Mouse (Mus musculus) embryonic facial prominence, embryonic 12.5 days (tissue): ENCODE results near the gene Scml4. TPM values are rescaled to one million over a fixed set of nuclear protein-coding genes. Genes with fewer than 3 reads are reported as not detected.

Source experiments
- ATAC-seq: fragments of 200-750 bp; cut with Nextera tagmentation; 2 replicates; pipeline ENCODE4 v1.8.0; 2017; ENCODE audit not compliant: insufficient number of reproducible peaks, insufficient read depth, low FRiP score, low TSS enrichment
- H3K27ac ChIP-seq: fragments of 300-500 bp; sonication (generic); 2 replicates; pipeline ENCODE4 v1.5.1; 2016; ENCODE audit warnings: mild to moderate bottlenecking
- H3K27me3 ChIP-seq: fragments of 300-500 bp; sonication (generic); 2 replicates; pipeline ENCODE4 v1.6.1; 2016; ENCODE audit warnings: mild to moderate bottlenecking, moderate library complexity
- H3K36me3 ChIP-seq: fragments of 300-500 bp; sonication (generic); 2 replicates; pipeline ENCODE4 v1.6.1; 2016; ENCODE audit warnings: mild to moderate bottlenecking
- H3K4me1 ChIP-seq: fragments of 300-500 bp; sonication (generic); 2 replicates; pipeline ENCODE4 v1.6.1; 2016
- H3K4me2 ChIP-seq: fragments of 300-500 bp; sonication (generic); replicated peaks from 2 replicates; pipeline ENCODE4 v1.6.1; 2016; ENCODE audit warnings: mild to moderate bottlenecking, moderate library complexity
- H3K4me3 ChIP-seq: fragments of 300-500 bp; sonication (generic); 2 replicates; pipeline ENCODE4 v1.5.1; 2016; ENCODE audit warnings: mild to moderate bottlenecking
- H3K9ac ChIP-seq: fragments of 300-500 bp; sonication (generic); 2 replicates; pipeline ENCODE4 v1.6.1; 2016; ENCODE audit warnings: mild to moderate bottlenecking, moderate library complexity
- H3K9me3 ChIP-seq: fragments of 300-500 bp; sonication (generic); 2 replicates; pipeline ENCODE4 v1.6.1; 2016; ENCODE audit warnings: mild to moderate bottlenecking, moderate library complexity
- WGBS: fragments of 180-500 bp; shearing (Covaris S2); methylation state at CpG from one replicate; pipeline ENCODE4 v1.1.7; 2016; 5-methylcytosine and 5-hydroxymethylcytosine counted together
- polyA plus RNA-seq: library from polyadenylated mRNA; unstranded; fragments of >200 nt; fragmentation: Nextera tagmentation; extraction: Ambion mirVana; gene quantifications from 2 replicates; pipeline ENCODE4 v1.2.1, GENCODE M21; 2016

Gene Scml4
- 0.37 and 1.1 TPM in 2 replicates for polyA plus RNA-seq

DNA sequence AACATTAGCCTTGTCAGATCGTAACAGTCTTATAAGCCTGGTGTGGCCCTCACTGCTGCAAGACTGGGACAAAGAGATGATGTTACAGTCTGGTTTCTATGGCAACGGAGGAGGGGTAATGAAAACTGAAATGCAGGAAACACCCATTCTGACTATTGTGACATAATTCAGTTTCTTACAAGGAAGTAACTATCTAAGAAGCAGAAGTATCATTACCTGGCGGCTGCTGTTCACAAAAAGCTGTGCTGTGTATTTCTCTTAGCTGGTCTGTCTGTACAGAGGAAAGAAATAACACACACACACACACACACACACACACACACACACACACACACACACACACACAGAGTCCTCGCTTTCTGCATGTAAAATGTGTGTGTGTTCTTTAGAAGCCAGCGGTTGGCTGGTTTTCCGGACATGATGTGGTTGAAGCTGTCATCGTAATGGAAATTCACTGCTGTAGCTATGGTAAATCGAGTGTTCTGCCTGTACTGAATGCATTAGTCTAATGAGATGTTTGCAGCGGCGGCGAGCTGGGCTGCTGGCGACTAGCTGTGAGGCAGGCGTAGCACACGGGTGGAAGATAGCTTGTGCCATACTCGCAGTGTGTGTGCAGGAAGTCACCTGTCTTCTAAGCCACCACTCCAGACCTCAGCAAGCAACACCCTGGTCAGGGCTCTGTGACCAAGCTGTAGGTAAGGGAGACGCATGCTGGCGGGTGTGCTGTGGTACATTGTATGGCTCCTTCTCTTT, at the start of gene Scml4:
Gene Scml4 (plus strand): TSS at position 212 of the 753 bp plus-strand sequence.
- no peak for ATAC-seq
- H3K4me2 ChIP-seq, result peak within 1 kb of the TSS; percentile 35
- peak within 1 kb of the TSS; percentile 13 for H3K4me3 ChIP-seq
- no peak within 1 kb of the TSS; the same call in 1 of the 2 replicates for H3K9ac ChIP-seq
- H3K27me3 ChIP-seq, result no peaks in the 10 kb centered on the region
- H3K4me1 ChIP-seq, result peaks cover 30% of the 10 kb centered on the region
- H3K36me3 ChIP-seq, result no peaks in the 10 kb centered on the region
- peak within 1 kb of the TSS; percentile 50 for H3K27ac ChIP-seq
- H3K9me3 ChIP-seq, result no peaks in the 10 kb centered on the region
- 34% methylated on average over 17 of the region's 17 CpGs for WGBS

DNA sequence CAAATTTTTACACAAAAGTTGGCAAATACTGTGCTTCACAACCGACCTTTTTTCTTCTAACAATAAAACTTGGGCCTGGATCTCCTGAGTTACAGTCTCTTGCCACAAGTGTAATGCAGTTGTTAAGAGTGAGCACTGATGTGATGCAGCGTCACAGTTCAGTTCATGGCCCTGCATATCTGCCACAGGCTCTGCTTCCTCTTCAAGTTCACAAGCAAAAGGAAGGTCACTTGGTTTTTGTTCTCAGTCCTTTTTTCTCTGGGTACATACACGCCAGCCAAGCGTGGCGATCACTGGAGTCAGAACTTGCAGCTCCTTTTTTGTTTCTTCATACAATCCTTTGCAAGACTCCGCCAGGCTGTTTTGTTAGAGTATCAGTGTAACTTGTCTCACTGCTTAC, 34.2 kb upstream of the Scml4 start:
- Histone ChIP-seq H3K9me3 (no peaks in the 10 kb centered on the region), H3K4me2 (no peak overlapping the region), H3K27me3 (no peaks in the 10 kb centered on the region), H3K4me3 (no peak overlapping the region), H3K27ac (no peak overlapping the region), H3K36me3 (peaks cover 66% of the 10 kb centered on the region), H3K4me1 (no peaks in the 10 kb centered on the region), H3K9ac (no peak overlapping the region)
- WGBS, result 87% methylated on average over 6 of the region's 6 CpGs
- no peak for ATAC-seq

DNA sequence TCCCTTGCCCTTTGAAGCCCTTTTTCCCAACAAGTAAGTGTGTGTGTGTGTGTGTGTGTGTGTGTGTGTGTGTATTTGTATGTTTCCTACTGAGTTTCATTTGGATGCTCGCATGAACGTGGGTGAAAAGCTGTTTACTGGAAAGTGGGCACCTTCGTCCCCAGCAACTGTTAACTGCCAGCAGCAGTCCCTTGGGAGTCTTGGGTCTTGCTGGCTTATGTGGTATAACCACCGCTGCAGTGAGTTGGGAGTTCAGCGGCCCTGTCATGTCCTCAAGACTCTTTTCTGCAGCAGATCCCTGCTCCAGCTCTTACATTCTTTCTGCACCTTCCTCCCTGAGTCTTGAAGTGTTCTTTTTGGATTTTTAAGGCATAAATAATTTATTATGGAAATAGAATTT, 33.0 kb upstream of the Scml4 start:
- no peak overlapping the region for H3K27ac ChIP-seq
- no peak overlapping the region for H3K4me3 ChIP-seq
- no peaks in the 10 kb centered on the region for H3K9me3 ChIP-seq
- 83% methylated on average over 5 of the region's 5 CpGs for WGBS
- H3K27me3 ChIP-seq, result no peaks in the 10 kb centered on the region
- no peak for ATAC-seq
- no peak overlapping the region for H3K9ac ChIP-seq
- peaks cover 64% of the 10 kb centered on the region for H3K36me3 ChIP-seq
- no peaks in the 10 kb centered on the region for H3K4me1 ChIP-seq
- H3K4me2 ChIP-seq, result no peak overlapping the region

DNA sequence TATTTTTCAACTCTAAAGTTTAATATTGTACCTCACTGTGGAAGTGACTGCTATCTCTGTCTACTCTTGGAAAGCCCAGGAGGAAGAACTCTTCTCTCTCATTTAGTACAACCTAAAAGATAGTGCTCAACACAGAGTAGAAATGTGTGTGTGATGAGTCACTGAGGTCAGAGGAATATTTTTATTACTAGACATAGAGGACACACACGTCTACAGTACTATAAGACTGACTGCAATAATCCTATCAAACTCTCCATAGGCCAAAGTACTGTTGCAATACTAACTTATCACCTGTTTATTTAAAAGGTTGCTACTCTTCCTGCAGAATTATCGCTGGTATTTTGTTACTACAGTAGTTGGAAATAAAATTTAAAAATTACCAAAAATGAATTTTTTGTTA, 30.2 kb upstream of the Scml4 start:
- no peak overlapping the region for H3K4me3 ChIP-seq
- H3K27me3 ChIP-seq, result no peaks in the 10 kb centered on the region
- H3K27ac ChIP-seq, result no peak overlapping the region
- H3K4me2 ChIP-seq, result no peak overlapping the region
- peaks cover 60% of the 10 kb centered on the region for H3K36me3 ChIP-seq
- WGBS, result 86% methylated on average over 2 of the region's 2 CpGs
- no peak for ATAC-seq
- H3K4me1 ChIP-seq, result no peaks in the 10 kb centered on the region
- no peak overlapping the region for H3K9ac ChIP-seq
- H3K9me3 ChIP-seq, result no peaks in the 10 kb centered on the region

DNA sequence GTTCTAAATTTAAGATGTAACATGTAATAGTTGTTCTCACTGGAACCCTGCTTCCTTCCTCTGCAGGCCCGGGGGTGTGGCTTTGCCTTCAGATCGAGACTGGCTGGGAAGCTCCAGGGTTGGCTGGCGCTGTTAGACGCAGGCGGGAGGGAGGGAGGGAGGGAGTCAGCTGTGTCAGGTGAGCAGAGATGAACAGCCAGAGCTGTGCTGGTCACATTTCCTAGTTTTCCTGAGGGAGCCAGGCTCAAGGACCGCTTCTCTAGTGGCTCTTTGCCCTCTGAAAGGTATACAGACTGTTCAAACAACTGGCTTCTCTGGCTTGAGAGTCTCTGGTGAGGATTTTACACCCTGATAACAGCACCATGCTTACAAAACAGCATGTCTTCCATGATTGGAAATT, 29.8 kb upstream of the Scml4 start:
- ATAC-seq, result no peak
- Histone ChIP-seq H3K4me2 (no peak overlapping the region), H3K9ac (no peak overlapping the region), H3K4me1 (no peaks in the 10 kb centered on the region), H3K27ac (no peak overlapping the region), H3K36me3 (peaks cover 56% of the 10 kb centered on the region), H3K4me3 (no peak overlapping the region), H3K27me3 (no peaks in the 10 kb centered on the region), H3K9me3 (no peaks in the 10 kb centered on the region)
- 61% methylated on average over 6 of the region's 6 CpGs for WGBS

DNA sequence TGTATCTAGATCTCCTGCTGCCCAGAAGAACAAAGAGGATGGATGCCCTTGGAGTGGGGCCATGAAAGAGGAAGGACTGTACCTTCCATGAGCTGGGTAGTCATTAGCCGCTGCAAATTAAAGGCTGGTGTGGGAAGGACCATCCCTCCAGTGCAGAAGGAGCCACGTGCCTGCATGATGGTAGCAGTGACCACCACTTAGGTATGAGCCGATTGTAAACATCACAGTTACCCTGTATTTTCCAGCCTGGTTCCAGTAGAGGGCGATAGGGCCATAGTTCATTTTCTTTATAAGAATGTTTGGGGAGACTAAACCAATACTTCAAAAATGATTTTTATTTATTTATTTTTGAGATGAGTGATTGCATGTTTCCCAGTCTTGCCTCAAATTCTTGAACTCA, 27.5 kb upstream of the Scml4 start:
- Histone ChIP-seq H3K36me3 (peaks cover 53% of the 10 kb centered on the region), H3K9me3 (no peaks in the 10 kb centered on the region), H3K27ac (no peak overlapping the region), H3K9ac (no peak overlapping the region), H3K4me2 (no peak overlapping the region), H3K27me3 (no peaks in the 10 kb centered on the region), H3K4me1 (no peaks in the 10 kb centered on the region), H3K4me3 (no peak overlapping the region)
- WGBS, result 56% methylated on average over 4 of the region's 4 CpGs
- ATAC-seq, result no peak

DNA sequence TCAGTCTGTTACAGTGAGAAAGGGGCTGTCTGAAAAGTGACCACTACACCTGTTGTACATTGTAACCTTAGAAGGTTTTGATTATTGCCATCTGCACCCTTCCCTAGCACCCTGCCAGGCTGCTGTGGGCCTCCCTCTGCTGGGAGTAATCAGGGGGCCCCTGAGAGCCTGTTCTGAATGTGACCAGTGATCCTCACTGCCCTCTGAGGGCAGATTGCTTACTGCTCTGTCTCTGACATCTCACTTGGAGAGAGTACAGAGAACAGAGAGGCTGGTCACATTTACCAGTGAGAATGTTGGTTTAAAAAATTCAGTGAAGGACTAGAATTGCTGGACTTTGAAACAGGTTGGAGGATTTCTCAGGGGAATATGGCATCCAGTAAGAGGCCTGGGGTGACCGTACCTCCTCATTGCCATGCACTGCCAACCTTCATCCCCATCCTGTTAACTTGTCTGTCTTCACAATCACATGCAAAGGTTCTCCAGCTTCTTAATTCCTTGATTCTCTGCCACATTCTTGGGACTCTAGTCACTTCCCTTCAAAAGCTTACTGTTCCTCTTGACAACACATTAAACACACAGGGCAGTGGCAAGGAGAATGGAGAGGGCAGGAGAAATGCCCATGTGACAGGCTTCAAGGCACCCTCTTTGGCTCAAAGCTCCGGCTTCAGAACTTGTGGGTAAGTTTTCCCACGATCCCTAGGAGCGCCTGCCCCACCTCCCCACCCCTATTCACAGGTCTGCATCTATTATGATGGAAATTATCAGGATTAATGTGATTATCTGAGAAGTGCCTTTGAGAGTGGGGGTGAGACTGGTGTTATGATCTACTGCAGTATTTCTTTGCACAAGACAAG, 26.1 kb upstream of the Scml4 start:
- Histone ChIP-seq H3K9me3 (no peaks in the 10 kb centered on the region), H3K4me2 (no peak overlapping the region), H3K27me3 (no peaks in the 10 kb centered on the region), H3K9ac (no peak overlapping the region), H3K36me3 (peaks cover 46% of the 10 kb centered on the region), H3K27ac (peak overlapping the region; percentile 1; the same call in 1 of the 2 replicates), H3K4me3 (no peak overlapping the region), H3K4me1 (no peaks in the 10 kb centered on the region)
- no peak for ATAC-seq
- WGBS, result 78% methylated on average over 4 of the region's 4 CpGs

DNA sequence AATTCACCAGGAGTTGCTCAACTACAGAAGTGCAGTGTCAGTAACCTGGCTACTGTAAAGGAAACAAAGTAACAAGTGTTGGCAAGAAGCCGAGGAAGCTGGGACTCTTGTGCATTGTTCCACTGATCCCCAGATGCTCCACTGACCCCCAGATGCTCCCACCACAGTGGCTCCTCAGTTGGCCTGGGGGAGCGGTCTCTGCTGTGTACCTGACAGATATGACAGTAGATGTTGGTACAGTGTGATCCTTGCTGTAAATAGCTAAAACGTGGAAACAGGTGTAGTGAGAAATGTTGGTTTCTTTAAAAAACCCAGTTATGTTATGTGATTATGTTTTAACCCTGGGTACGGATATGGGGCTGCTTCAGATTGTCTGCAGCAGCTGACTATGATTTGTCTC, 22.1 kb upstream of the Scml4 start:
- no peak for ATAC-seq
- Histone ChIP-seq H3K27me3 (no peaks in the 10 kb centered on the region), H3K4me2 (no peak overlapping the region), H3K9me3 (no peaks in the 10 kb centered on the region), H3K9ac (no peak overlapping the region), H3K36me3 (peaks cover 25% of the 10 kb centered on the region), H3K4me3 (no peak overlapping the region), H3K4me1 (no peaks in the 10 kb centered on the region), H3K27ac (no peak overlapping the region)
- 82% methylated on average over 4 of the region's 4 CpGs for WGBS

DNA sequence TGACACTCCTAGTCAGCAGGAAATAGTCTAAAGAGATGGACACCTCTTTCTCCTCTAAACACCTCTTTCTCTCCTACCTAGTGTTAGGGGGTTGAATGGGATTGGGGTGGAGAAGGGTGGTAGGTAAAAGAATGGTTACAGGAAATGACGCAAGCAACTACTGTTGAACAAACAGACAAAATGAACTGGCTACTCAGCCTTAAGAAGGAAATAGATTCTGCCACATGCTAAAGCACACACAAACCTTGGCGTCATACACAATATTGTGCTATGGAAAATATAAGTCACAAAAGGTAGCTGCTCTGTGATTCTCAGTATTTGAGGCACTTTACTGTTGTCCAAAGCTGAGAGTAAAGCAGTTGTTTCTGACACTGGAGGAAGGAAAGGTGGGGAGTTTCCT, 21.4 kb upstream of the Scml4 start:
- H3K9ac ChIP-seq, result no peak overlapping the region
- no peak overlapping the region for H3K4me2 ChIP-seq
- H3K4me1 ChIP-seq, result no peaks in the 10 kb centered on the region
- no peak overlapping the region for H3K27ac ChIP-seq
- peaks cover 20% of the 10 kb centered on the region for H3K36me3 ChIP-seq
- ATAC-seq, result no peak
- H3K9me3 ChIP-seq, result no peaks in the 10 kb centered on the region
- H3K27me3 ChIP-seq, result no peaks in the 10 kb centered on the region
- WGBS, result 95% methylated on average over 2 of the region's 2 CpGs
- no peak overlapping the region for H3K4me3 ChIP-seq

DNA sequence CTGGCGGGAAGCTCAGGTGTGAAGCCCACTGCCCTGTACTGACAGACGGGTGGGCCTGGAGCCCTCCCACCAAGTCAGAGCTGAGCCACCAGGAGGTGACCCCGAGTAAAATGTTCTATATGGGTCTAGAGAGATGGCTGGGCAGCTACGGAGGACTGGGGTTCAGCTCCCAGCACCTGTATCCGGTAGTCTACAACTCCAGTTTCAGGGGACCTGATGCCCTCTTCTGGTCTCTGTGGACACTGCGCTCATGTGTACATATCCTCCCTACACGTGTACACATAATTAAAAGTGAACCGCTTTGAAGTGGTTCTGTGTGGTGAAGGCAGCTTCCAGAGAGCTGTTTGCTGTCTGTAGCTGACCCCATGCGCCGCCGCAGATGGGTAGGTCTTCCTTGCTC, 20.1 kb upstream of the Scml4 start:
- Histone ChIP-seq H3K4me3 (no peak overlapping the region), H3K36me3 (peaks cover 10% of the 10 kb centered on the region; the same call in 1 of the 2 replicates), H3K9ac (no peak overlapping the region), H3K27me3 (no peaks in the 10 kb centered on the region), H3K4me2 (no peak overlapping the region), H3K4me1 (no peaks in the 10 kb centered on the region), H3K9me3 (no peaks in the 10 kb centered on the region), H3K27ac (no peak overlapping the region)
- 96% methylated on average over 11 of the region's 11 CpGs for WGBS
- ATAC-seq, result no peak

DNA sequence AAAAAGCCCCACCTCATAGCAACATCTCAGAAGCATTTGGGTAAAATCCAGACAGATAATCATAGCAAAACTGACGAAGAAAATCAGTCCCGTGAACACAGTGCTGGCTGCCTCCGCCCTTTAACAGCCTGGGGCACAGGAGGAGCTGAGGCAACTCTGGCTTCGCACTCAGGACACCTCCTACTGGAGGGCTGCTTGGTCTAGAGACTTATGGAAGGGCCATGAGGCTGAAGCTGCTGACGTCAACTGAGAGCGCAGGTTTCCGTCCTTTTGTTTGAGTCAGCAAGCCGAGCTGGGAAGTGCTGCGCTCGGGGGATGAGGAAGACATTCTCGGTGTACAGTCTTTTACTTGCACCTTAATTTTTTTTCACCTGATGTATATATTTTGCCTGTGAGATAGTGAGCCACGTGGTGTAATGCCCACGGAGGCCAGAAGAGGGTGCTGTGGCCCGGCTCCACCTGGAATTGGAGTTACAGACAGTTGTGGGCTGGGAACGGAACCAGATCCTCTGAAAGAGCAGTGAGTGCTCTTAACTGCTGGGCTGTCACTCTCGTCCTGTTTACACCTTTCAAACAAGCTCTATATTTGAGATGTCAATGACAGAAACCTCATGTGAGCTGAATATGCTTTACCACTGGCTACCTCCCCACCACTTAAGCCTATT, 18.5 kb upstream of the Scml4 start:
- WGBS, result 58% methylated on average over 16 of the region's 16 CpGs
- no peaks in the 10 kb centered on the region for H3K27me3 ChIP-seq
- ATAC-seq, result no peak

More for the DNA sequence above, 18.5 kb upstream of the Scml4 start:
- Histone ChIP-seq H3K4me3 (no peak overlapping the region), H3K27ac (no peak overlapping the region), H3K9me3 (no peaks in the 10 kb centered on the region), H3K4me1 (no peaks in the 10 kb centered on the region), H3K4me2 (no peak overlapping the region), H3K36me3 (peaks cover 10% of the 10 kb centered on the region; the same call in 1 of the 2 replicates), H3K9ac (no peak overlapping the region)
